Mouse (Mus musculus): ENCODE measurements around the gene Pigl.
A peak's percentile ranks its signal among the peaks of the same experiment; 100 is the strongest.
"Not testable (repeated sequence)": the region's sequence is repeated elsewhere in the genome, so short reads cannot be mapped to it uniquely, and the experiment has no call there.

Gene Pigl

DNA sequence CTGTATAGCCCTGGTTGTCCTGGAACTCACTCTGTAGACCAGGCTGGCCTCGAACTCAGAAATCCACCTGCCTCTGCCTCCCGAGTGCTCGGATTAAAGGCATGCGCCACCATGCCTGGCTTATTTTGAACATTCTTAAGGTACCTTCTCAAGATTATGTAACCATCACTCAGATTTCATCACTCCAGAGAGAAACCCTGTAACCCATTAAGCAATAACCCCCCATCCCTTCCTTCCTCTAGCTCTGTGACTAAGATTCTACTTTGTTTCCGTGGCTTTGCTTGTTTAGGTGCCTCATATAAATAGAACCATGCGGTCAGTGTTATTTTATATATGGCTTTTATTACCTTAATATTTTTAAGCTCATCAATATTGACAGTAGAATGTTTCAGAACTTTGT lies 12.2 kb downstream of the Pigl start:
- no peak for DNase-seq (ENCODE audit: low spot score)

DNA sequence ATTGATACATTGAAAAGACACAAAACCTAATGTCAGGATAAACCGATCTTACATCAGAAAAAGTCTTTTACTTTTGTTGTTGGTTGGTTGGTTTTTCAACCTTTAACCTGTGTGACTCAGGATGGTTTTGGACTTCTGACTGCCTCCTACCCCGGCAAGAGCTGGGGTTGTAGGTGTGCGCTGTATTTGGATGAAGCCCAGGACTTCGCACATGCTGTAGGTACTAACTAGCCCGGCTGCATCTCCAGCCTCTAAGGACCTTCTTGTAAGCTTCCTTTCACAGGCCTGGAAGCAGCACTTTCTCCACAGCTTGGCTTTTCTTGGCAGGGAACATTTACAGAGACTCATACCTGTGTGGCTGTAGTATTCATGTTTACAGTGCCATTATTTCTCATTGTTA lies 15.3 kb downstream of the Pigl start:
- no peak for DNase-seq (ENCODE audit: low spot score)

DNA sequence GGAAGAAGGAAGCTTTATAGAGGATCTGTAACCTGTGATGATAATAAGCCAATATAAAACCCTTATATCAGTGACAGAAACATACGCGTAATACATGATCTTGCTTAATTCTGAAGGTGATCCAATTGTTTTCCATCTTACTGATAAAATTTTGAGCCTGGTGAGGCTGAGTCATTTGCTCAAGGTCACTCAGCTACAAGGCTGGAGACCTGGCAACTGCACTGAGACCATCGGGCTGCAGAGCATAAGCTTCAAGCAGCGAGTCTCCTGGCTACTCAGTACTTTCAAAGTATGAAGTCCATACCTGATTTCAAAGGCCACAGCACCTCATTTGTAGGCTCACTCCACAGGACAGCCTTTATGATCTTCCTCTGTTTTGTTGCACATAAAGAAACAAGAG lies 17.9 kb downstream of the Pigl start:
- DNase-seq (ENCODE audit: low spot score) = no peak

DNA sequence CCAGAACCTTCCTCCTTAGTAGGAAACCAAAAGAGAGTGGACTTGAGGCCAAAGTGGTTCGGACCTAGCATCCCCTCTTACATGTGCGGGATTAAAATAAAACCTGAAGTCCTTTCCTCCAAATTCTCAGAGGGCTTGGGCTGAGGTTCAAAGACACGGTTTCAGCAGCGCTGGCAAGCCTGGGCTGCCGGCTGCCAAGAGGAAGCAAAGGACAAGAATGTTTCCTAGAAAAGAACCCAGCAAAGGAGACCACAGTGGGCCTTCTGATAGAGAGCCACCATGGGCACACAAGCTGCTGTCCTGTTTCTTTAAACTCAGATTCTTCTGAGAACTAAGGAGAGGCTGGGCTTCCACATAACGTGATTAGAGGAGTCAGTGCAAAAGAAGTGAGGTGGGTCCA lies 20.7 kb downstream of the Pigl start:
- no peak for DNase-seq (ENCODE audit: low spot score)

DNA sequence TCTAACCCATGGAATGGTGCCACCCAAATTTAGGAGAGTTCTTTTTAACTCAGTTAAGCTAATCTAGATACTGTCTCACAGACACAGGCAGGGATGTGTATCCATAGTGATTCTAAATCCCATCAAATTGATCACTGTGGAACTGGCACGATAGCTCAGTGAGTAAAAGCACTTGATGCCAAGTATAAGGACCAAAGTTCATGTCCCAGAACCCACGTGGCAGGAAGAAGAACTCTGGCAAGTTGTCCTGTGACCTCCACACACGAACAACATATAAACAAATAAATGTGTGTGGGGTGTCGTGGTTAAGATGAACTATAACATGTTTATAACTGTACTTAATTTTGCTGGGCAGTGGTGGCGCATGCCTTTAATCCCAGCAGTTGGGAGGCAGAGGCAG lies 21.3 kb downstream of the Pigl start:
- DNase-seq (ENCODE audit: low spot score) = no peak

DNA sequence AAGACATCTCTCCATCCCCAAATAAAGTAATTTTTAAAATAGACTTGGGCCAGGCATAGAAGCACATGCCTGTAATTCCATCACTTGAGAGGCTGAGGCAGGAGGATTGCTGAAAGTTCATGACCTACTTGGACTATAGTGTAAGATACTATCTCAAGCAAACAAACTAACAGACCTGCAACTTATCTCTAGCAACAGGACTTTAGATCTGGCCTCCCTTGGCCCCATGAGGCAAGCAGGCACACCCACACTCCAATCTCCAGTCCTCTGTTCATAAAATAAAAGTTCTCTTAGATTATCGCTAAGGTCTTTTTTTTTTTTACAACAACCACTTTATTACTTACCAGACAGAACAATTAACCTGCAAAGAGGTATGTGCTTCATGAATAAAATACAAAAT lies 28.7 kb downstream of the Pigl start:
- no peak for DNase-seq (ENCODE audit: low spot score)

DNA sequence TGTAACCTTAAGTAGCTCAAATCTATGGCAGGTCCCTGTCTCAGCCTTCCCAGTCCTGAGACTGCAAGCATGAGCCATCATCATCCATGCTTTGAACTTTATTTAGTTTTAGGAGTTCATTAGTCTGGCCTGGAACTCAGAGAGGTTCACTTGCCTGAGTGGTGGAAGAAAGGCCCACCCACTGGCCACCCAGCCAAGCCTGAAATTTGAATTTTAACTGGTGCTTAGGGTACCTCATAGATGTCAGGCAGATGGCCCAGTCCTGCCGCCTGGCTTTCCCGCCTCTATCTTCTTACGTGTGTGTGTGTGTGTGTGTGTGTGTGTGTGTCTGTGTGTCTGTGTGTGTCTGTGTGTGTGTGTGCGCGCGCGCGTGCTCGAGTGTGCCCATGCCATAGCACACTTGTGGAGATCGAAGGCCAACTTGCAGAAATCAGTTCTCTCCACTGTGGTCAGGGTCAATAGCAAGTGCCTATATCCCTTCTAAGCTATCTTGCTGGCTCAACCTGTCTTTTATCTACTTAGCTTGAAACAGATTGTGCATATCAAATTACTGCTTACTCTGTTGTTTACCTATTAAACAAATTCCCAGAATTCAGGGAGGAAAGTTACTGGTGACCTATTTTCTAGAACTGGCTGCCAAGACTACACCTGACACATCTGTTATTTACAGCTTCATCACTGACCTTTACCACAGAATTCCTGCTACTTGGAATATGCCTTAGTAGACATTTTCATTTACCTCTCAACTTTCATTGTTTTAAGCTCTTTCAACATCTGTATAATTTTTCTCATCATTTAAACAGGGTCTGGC lies 29.5 kb downstream of the Pigl start:
- DNase-seq (ENCODE audit: low spot score) = no peak

DNA sequence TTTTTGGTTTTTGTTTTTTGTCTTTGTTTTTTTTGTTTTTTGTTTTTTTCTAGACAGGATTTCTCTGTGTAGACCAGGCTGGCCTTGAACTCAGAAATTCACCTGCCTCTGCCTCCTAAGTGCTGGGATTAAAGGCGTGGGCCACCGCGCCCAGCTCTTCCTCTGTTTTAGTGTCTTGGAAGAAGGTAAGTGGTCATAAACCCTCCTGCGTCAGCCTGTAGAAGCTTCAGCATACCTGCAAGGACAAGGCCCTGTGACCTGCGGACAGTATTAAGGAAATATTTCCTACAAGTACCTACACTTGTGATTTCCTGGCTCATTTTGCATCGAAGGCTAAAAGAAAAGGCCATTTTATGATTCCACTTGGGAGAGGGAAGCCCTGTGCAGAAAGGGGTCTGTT lies 35.4 kb downstream of the Pigl start:
- no peak for DNase-seq (ENCODE audit: low spot score)

DNA sequence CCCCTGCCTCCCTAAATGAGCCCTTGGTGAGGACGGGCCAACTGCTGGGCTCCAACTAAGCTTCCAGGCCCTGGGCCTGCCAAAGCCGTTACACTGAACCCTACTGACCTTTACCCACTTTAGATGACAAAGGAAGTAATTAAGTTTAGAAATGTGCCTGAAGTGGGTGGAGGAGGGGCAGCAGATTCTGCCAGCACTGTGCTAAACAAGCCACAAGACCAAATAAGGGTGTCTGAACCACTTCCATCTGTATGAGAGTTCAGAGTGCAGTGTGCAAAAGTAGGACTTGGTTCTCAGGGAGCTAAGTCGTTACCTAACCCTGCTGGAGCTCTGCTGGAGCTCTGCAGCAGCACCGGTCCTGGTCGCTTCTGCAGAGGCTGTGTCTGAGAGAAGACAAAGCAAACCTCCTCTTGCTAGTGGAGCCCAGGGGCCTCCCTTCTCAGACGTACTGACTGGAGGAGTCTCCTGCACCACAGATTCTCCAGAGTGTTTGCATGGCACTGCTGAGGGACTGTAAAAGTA lies 36.6 kb downstream of the Pigl start:
- peak; percentile 21 for DNase-seq (ENCODE audit: low spot score)

DNA sequence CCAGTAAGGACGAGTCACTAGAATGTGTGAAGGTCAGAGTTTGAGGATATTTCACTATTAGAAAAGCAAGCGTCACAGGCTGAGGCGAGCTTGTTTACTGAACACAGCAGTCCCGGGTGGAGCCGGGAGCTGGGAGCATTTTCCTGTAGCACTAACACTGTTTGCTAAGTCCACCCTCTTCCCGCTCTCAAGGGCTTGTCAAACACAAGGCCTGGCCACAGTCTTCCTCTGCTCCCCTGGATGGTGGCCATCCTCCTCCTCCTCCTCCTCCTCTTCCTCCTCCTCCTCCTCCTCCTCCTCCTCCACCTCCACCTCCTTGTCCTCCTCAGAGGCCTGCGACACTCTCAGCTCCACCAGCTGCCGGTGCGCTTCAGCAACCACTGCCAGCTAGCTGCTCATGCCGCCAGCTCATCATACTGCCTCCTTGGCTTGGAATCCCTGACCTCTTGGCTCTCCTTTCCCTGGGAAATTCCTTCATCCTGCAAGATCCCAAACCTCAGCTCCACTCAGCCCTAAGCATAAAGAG lies 37.1 kb downstream of the Pigl start:
- DNase-seq (ENCODE audit: low spot score) = peak; percentile 23

DNA sequence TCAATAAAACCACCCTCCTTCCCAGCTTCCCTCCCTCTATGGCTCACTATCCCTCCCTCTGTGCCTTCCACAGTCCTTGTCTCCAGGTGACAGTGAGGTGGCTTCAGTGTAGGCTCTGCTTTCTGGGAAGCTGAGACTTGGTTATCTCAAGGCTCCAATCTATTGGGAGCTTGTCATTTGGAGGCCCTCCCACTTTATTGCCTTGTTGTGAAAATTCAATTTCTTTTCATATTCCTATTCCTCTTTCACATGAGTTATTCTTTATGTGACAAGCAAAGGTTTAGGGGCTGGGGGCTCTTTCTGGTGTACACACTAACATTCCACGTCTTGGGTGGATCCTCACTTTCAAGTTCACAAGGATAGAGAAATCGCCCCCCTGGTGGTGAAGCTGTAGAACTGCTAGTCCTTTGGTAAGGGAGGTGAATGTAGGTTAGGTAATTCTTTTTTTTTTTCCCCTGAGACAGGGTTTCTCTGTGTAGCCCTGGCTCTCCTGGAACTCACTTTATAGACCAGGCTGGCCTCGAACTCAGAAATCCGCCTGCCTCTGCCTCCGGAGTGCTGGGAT lies 38.0 kb downstream of the Pigl start:
- peak; percentile 33 for DNase-seq (ENCODE audit: low spot score)

DNA sequence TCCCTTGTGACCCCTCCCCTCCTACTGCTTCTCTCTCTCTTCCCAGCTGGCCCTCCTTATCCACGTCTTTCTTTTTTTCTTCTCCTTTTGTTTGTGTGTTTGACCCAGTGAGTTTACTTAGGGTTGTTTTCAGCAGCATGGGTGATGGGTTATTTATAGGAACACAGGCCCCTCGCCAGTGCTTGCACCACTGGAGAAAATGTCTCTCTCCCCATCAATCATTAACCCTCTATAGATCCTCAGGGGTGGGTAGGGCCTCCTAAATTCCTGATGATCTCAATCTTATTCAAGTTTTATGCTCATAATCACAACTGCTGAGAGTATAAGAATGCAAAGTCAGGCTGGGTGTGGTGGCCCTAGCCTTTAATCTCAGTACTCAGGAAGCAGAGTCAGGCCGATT lies 38.9 kb downstream of the Pigl start:
- DNase-seq (ENCODE audit: low spot score) = no peak

DNA sequence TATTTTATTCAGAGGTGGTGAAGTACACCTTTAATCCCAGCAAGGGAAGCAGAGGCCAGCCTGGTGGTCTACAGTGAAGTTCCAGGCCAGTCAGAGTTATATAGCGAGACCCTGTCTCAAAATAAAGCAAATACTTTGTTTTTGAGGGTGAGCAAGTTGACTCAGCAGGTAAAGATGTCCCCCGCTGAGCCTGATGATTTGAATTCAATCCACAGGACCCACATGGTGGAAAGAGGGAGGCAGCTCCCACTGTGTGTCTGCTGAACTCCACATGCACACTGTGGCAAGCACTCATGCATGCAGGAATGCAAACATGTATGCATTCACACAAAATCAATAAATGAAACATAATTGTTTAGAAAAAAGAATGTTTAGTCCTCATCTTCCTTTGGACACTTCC lies 40.5 kb downstream of the Pigl start:
- DNase-seq (ENCODE audit: low spot score) = no peak

DNA sequence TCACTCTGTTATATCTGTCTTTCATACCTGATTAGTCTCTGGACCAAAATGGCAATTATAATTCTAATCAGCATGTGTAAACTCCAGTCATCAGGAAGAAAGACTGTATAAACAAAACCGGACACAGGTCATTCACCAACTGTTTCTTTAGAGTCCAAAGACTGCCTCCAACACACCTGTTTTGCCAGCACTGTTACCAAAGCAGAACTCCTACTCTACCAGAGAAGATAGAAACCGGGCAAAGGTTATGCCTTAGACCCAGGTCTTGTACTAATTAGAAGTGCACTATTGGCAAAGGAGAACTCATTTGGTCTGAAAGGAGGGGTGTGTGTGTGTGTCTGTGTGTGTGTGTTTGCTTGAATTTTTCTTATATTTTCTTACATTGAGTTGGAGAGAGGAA lies 42.3 kb downstream of the Pigl start:
- no peak for DNase-seq (ENCODE audit: low spot score)

DNA sequence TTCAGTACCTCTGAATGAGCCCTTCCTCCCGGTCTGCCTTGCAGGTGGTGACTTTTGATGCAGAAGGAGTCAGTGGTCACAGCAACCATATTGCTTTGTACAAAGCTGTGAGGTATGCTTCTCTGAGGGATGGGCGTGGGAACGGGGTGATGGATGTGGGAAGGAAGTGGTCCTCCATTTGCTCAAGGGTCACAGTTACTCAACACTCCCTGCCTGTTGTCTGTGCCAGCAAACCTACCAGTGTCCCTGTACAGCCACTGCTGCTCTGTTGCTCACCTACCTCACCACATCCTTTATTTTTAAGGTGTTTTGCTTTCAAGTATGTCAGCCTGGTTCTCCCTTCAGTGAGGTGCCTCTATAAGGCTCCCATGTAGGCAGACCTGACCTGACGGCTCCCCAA lies 49.4 kb downstream of the Pigl start:
- no peak for DNase-seq (ENCODE audit: low spot score)

DNA sequence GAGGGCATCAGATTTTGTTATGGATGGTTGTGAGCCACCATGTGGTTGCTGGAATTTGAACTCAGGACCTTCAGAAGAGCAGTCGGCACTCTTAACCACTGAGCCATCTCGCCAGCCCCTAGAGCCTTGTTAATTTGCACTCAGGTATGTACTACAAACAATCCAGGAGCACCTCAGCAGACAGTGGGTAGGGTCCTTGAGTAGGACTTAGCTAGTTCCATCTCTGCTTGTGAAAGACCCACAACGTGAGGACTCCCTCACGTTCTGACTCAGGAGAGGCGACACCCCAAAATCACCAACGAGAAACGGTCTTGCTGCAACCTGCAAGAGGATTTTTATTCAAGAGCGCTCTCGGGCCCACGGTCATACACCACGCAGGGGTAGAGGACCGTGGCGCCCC lies 50.1 kb downstream of the Pigl start:
- not testable (repeated sequence) for DNase-seq (ENCODE audit: low spot score)

DNA sequence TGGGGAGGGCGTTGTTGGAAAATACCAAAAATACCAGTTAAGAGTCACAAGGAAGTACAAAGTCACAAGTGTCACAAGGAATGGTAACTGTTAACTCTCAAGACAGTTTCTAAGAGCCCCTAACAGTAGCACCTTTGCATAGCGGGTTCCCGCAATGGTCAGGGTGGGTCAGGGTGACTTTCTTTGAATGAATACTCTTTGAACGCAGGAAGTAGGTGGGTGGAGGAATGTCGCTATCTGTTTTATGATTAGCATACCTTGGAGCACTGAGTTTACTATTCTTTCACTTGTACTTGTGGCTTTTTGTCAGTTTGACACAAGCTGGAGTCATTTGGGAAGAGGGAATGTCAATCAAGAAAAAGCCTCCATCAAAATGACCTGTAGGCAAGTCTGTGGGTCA lies 50.6 kb downstream of the Pigl start:
- not testable (repeated sequence) for DNase-seq (ENCODE audit: low spot score)

DNA sequence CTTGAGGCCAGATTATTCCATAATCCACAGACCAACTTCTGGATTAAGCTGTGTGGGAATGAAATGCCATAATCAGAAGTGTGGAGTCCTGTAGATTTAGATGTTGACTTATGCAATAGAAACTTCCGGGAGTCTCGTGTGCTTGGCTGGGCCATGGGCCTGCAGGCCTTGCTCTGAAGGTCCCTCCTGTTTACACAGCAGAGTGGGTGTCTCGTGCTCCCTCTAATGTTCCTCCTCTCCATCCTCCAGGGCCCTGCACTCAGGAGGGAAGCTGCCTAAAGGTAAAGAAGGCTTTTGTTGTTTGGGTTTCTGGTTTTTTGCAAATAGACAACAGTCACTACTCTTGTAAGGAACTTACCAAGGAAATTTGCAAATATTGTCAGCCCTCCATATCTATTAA lies 51.3 kb downstream of the Pigl start:
- DNase-seq (ENCODE audit: low spot score) = no peak

DNA sequence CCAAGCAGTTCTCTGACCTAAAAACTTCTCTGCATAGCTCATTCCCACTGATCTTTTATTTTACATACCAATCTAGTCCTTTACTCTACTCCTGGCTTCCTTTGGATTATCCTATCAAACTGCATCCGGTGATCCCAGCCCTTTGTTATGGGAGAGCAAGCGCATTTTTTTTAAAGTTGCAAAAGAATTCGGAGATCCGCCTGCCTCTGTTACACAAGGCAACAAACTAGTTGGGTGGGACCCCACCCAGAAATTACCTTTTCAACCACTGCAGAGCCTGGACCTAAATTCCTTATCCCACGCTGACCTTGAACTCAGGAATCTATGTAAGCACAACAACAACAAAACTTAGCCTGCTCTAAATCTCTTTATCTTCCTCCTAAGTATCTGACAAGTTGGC lies 52.7 kb downstream of the Pigl start:
- DNase-seq (ENCODE audit: low spot score) = no peak

DNA sequence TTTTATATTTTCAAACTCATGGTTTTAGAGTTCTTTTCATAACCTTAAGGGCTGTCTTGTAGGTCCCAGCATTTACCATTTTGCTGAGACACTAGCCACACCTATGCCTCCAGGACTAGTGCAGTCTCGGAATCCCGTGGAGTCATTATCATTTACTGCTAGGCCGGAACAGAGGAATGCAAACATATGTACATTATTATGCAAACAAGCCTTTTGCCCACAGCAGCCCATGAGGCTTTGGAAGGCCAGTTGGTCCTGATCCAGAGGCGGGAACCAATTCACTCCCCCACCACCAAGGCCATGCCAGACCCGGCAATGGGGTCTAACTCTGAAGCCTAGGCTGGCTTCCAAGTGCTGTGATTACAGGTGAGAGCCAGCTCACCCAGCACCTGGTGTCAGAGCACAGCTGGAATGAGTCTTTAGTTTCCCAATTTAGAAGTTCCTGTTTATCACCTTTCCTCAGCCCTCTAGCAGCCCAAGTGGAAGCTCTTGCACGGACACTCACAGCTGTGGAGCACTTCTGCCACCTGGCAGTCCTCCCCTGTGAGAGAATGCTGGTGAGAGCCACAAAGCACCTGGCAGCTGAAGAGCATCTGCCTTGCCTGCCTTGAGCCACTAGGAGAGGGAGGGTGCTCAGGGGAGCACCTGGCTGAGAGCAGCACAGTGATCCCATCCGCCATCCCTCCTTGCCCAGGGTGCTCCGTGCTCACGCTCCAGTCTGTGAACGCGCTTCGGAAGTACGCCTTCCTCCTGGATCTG lies 53.4 kb downstream of the Pigl start:
- DNase-seq (ENCODE audit: low spot score) = no peak

DNA sequence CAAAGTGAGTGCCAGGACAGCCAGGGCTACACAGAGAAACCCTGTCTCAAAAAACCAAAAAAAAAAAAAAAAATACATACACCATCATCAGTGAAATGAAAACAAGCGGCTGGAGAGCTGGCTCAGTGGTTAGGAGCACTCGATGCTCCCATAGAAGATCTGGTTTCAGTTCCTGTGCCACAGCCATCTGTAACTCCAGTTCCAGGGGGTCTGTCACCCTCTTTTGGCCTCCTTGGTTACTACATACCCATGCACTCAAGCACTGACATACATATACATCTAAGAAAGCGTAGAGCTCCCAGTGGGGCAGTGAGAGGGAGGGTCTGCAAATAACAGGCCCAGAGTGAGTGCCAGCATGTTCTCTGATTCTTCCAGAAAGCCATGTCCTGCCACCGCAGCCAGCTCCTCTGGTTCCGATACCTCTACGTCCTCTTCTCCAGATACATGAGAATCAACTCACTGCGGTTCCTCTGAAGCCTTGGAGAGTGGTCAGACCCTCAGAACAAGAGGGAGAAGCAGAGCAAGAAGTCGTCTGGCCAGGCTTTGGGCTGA lies 54.3 kb downstream of the Pigl start:
- DNase-seq (ENCODE audit: low spot score) = no peak

DNA sequence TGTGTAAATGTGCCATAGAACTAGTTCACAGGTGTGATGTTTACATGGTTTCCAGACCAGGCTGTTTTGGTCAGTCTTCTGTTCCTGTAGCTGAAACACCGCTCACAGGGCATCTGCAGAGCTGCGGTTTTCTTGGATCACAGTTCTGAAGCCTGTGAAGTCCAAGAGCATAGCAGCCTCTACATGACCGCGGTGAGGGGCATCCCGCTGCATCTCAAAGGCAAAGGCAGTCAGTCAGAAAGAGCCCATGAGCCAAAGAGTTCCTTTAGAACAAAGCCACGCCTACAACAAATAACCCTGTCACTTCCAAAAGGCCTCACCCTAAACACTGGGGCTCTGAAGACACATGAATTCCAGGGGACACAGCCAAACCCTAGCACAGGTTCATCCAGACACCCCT lies 55.1 kb downstream of the Pigl start:
- no peak for DNase-seq (ENCODE audit: low spot score)

DNA sequence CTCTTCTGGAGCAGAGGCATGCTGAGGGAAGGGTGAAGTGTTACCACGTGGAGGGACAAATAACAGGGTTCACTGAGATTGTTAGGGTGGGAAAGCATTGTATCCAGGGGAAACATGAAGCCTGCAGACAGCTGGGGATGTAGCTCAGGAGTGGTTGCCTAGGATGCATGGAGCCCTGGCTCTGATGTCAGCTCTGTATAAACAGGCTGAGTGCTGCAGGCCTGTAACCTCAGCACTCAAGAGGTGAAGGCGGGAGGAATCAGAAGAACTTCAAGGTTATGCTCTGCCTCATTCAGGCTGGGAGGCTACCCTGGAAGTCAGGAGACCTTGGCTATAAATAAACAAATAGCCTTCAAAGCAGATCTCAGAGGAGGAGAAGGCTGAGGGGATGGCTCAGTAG lies 60.7 kb downstream of the Pigl start:
- no peak for DNase-seq (ENCODE audit: low spot score)
